Mouse (Mus musculus): ENCODE measurements around the gene Specc1. TPM values are rescaled to one million over a fixed set of nuclear protein-coding genes. Genes with fewer than 3 reads are reported as not detected.

The Specc1 gene
- total and polyA plus RNA-seq, 3 experiments: 2.5 to 5.8 TPM; not detected in 1

- H3K4me1 ChIP-seq (ENCODE audit: control insufficient read depth in 1 of 2, insufficient read depth in 2 of 2, low read length in 2 of 2): peaks cover under 1 to 1% of the 10 kb centered on the region in 2 experiments; a peak in 3 of 4 replicates
- H3K79me2 ChIP-seq (ENCODE audit: control insufficient read depth, insufficient read depth, low read length, poor library complexity): no peaks in the 10 kb centered on the region; the same call in 1 of the 2 replicates
- no peak for DNase-seq (ENCODE audit: low read depth, low spot score)
- no peaks in the 10 kb centered on the region for H3K9me3 ChIP-seq (replicated peaks; ENCODE audit: insufficient read depth, low read length)
- no peak overlapping the region for H3K4me3 ChIP-seq (ENCODE audit: control insufficient read depth in 1 of 2, insufficient read depth in 1 of 2, low read depth in 2 of 2, low read length in 2 of 2)
- no peak overlapping the region for H3K9ac ChIP-seq (ENCODE audit: control insufficient read depth, low read depth, low read length, poor library complexity, severe bottlenecking)
- no peaks in the 10 kb centered on the region for H3K27me3 ChIP-seq (ENCODE audit: control insufficient read depth in 1 of 2, insufficient read depth in 2 of 2, low read length in 2 of 2)
- H3K27ac ChIP-seq (ENCODE audit: control insufficient read depth, low read depth, low read length): no peak overlapping the region
- no peak for TF ChIP-seq CHD1 (IDR thresholded peaks at IDR 0.05; ENCODE audit: low read depth, low read length)
- no peak for TF ChIP-seq RAD21 (IDR thresholded peaks at IDR 0.05; ENCODE audit: low read depth, low read length)
- no peak for TF ChIP-seq GATA1 (IDR thresholded peaks at IDR 0.05; ENCODE audit: low read depth, low read length)
- TF ChIP-seq POLR2AphosphoS2 (IDR thresholded peaks at IDR 0.05; ENCODE audit: low read length): no peak
- TF ChIP-seq CTCF (IDR thresholded peaks at IDR 0.05 in 2 of 3, conservative IDR thresholded peaks at IDR 0.05 in 1 of 3; ENCODE audit: control insufficient read depth in 1 of 3, insufficient read depth in 1 of 3, low read depth in 2 of 3, low read length in 3 of 3, poor library complexity in 1 of 3, severe bottlenecking in 1 of 3): no peak
- TF ChIP-seq TBP (IDR thresholded peaks at IDR 0.05; ENCODE audit: low read depth, low read length): no peak
- TF ChIP-seq JUND (IDR thresholded peaks at IDR 0.05; ENCODE audit: low read depth, low read length): no peak
- TF ChIP-seq EP300 (IDR thresholded peaks at IDR 0.05; ENCODE audit: low read depth in 1 of 2, low read length in 2 of 2): no peak
- no peak for TF ChIP-seq ELF1 (IDR thresholded peaks at IDR 0.05; ENCODE audit: low read depth, low read length)
- no peak for TF ChIP-seq ZKSCAN1 (IDR thresholded peaks at IDR 0.05; ENCODE audit: low read depth, low read length)
- no peak for TF ChIP-seq ETS1 (IDR thresholded peaks at IDR 0.05; ENCODE audit: low read depth, low read length)
- no peak for TF ChIP-seq TCF12 (IDR thresholded peaks at IDR 0.05; ENCODE audit: low read depth, low read length)
- no peak for TF ChIP-seq KAT2A (conservative IDR thresholded peaks at IDR 0.05; ENCODE audit: low read depth, low read length)
- peaks cover 0 to under 1% of the 10 kb centered on the region in 2 experiments; a peak in 1 of 4 replicates for H3K36me3 ChIP-seq (ENCODE audit: control insufficient read depth in 1 of 2, insufficient read depth in 2 of 2, low read length in 2 of 2)
Observed at GRCm38 (mm10) chr11:62072406-62072805, 115.8 kb downstream of the Specc1 start.

- H3K27me3 ChIP-seq (ENCODE audit: control insufficient read depth in 1 of 2, insufficient read depth in 2 of 2, low read length in 2 of 2): no peaks in the 10 kb centered on the region
- H3K27ac ChIP-seq (ENCODE audit: control insufficient read depth, low read depth, low read length): no peak overlapping the region
- TF ChIP-seq POLR2AphosphoS5 (IDR thresholded peaks at IDR 0.05; ENCODE audit: borderline replicate concordance, low read depth, low read length) (no peak), SMC3 (IDR thresholded peaks at IDR 0.05; ENCODE audit: low read depth, low read length) (no peak), ZMIZ1 (IDR thresholded peaks at IDR 0.05; ENCODE audit: low read depth, low read length) (no peak), USF2 (IDR thresholded peaks at IDR 0.05; ENCODE audit: borderline replicate concordance in 1 of 2, insufficient read depth in 1 of 2, low read depth in 1 of 2, low read length in 2 of 2) (no peak), TBP (IDR thresholded peaks at IDR 0.05; ENCODE audit: low read depth, low read length) (no peak), ZC3H11A (IDR thresholded peaks at IDR 0.05; ENCODE audit: low read depth, low read length) (no peak), KAT2A (conservative IDR thresholded peaks at IDR 0.05; ENCODE audit: low read depth, low read length) (no peak), MYC (IDR thresholded peaks at IDR 0.05; ENCODE audit: low read depth, low read length) (no peak), EP300 (IDR thresholded peaks at IDR 0.05; ENCODE audit: low read depth in 1 of 2, low read length in 2 of 2) (no peak), UBTF (IDR thresholded peaks at IDR 0.05; ENCODE audit: borderline replicate concordance, insufficient read depth, low read depth, low read length) (no peak), GATA1 (IDR thresholded peaks at IDR 0.05; ENCODE audit: low read depth, low read length) (no peak), NRF1 (IDR thresholded peaks at IDR 0.05; ENCODE audit: insufficient read depth, low read depth, low read length, poor library complexity, severe bottlenecking) (no peak), MEF2A (IDR thresholded peaks at IDR 0.05; ENCODE audit: extremely low read depth, insufficient replicate concordance, low read depth, low read length, poor library complexity, severe bottlenecking) (no peak), POLR2AphosphoS2 (IDR thresholded peaks at IDR 0.05; ENCODE audit: low read length) (no peak), RCOR1 (IDR thresholded peaks at IDR 0.05; ENCODE audit: low read depth, low read length) (no peak), MAFK (IDR thresholded peaks at IDR 0.05; ENCODE audit: borderline replicate concordance, low read depth, low read length) (no peak), MAZ (IDR thresholded peaks at IDR 0.05; ENCODE audit: low read depth, low read length) (no peak), GABPA (IDR thresholded peaks at IDR 0.05; ENCODE audit: low read depth, low read length) (no peak)
- H3K79me2 ChIP-seq (ENCODE audit: control insufficient read depth, insufficient read depth, low read length, poor library complexity): no peaks in the 10 kb centered on the region; the same call in 1 of the 2 replicates
- H3K36me3 ChIP-seq (ENCODE audit: control insufficient read depth in 1 of 2, insufficient read depth in 2 of 2, low read length in 2 of 2): peaks cover 0 to 6% of the 10 kb centered on the region in 2 experiments; a peak in 2 of 4 replicates
- DNase-seq (ENCODE audit: low read depth, low spot score): no peak
- H3K4me3 ChIP-seq (ENCODE audit: control insufficient read depth in 1 of 2, insufficient read depth in 1 of 2, low read depth in 2 of 2, low read length in 2 of 2): no peak overlapping the region
- peaks cover 4% of the 10 kb centered on the region in 2 experiments; a peak in 3 of 4 replicates for H3K4me1 ChIP-seq (ENCODE audit: control insufficient read depth in 1 of 2, insufficient read depth in 2 of 2, low read length in 2 of 2)
- H3K9me3 ChIP-seq (replicated peaks; ENCODE audit: insufficient read depth, low read length): no peaks in the 10 kb centered on the region
- no peak overlapping the region for H3K9ac ChIP-seq (ENCODE audit: control insufficient read depth, low read depth, low read length, poor library complexity, severe bottlenecking)
Observed at GRCm38 (mm10) chr11:62073575-62074140, 117.1 kb downstream of the Specc1 start.
